ENCODE assay signal across 14 mouse cellular contexts in genomic region chr11:78030600-78030999, GRCm38 (mm10).
"Had no signal": no experiment of that assay in that cellular context is flagged by ENCODE, and none has a peak within 500 bp of the region (broad histone marks: within the 10 kb centered on the region; RNA-seq: fewer than 3 reads in every experiment).

No protein-coding gene starts in this region.

- H3K27ac ChIP-seq: left cerebral cortex, adult 2 months; limb, embryonic 10.5 days had no signal

- H3K4me2 ChIP-seq: midbrain, embryonic 11.5 days had no signal

- ATAC-seq: intestine, embryonic 15.5 days; lung, postnatal 0 days; midbrain, embryonic 15.5 days had no signal

- H3K9me3 ChIP-seq: intestine, embryonic 15.5 days; limb, embryonic 10.5 days; megakaryocyte, embryonic 14.5 days; midbrain, embryonic 15.5 days; neural tube, embryonic 13.5 days had no signal

- H3K9ac ChIP-seq: intestine, embryonic 15.5 days; midbrain, embryonic 15.5 days; neural tube, embryonic 13.5 days had no signal

- H3K4me3 ChIP-seq: intestine, embryonic 15.5 days; left cerebral cortex, adult 2 months; limb, embryonic 10.5 days; megakaryocyte, embryonic 14.5 days; midbrain, embryonic 15.5 days had no signal

- H3K27me3 ChIP-seq: intestine, embryonic 15.5 days; megakaryocyte, embryonic 14.5 days; midbrain, embryonic 15.5 days; neural tube, embryonic 13.5 days had no signal

- DNase-seq: kidney, adult 18-20 months; kidney, postnatal 25 days; lung, adult 18-20 months; lung, postnatal 4 days; right cerebral cortex, postnatal 14 days; thymus, postnatal 4 days had no signal
